Mouse (Mus musculus): ENCODE measurements around the gene Ccdc180. TPM values are rescaled to one million over a fixed set of nuclear protein-coding genes. Genes with fewer than 3 reads are reported as not detected.

The Ccdc180 gene
- 0.39 and 0.66 TPM in 2 replicates for polyA plus RNA-seq (2015; fragmentation: Nextera tagmentation; extraction: Ambion mirVana)

DNA sequence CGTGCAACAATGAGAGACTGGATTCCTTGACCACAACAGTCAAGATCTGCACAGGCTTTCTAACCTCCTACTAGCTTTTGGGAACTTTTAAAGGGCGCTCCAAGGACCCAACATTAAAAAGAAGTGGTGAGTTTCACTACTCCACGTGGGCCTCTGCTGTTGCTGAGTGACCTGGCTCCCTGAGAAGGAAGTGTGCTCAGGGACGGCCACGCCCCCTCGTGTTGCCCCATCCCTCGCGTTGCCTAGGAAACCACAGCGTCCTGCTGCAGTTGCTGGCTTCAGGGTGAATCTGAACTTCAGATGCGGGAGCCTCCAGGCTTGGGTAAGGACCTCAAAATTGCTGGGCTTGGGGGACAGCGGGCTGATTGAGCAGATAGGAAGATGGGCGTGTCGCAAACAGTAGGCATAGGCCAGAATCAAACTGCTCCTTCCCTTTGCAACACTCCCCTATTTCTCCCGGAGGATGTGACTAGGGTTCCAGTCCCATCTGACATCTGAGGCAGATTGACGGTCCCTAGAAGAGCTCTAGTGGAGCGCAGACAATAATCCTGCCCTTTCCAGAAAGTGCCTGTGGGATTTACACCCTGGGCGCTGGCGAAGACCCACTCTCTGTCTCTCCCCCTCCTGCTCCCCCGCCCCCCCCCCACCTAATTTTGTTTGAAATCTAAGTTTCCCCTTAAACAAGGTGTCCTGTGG is at the start of gene Ccdc180:
Gene Ccdc180, plus strand, starts transcription at position 238 of the 696 bp plus-strand sequence.
- WGBS: 12% methylated on average over 19 of the region's 19 CpGs
- Histone ChIP-seq H3K36me3 (no peaks in the 10 kb centered on the region), H3K9ac (no peak within 1 kb of the TSS), H3K27me3 (no peaks in the 10 kb centered on the region), H3K4me1 (peaks cover 7% of the 10 kb centered on the region), H3K9me3 (no peaks in the 10 kb centered on the region), H3K27ac (no peak within 1 kb of the TSS), H3K4me3 (no peak within 1 kb of the TSS), H3K4me2 (peak within 1 kb of the TSS; percentile 28; the same call in 1 of the 2 replicates)
- ATAC-seq (ENCODE audit: borderline replicate concordance, extremely low read depth, low FRiP score, low TSS enrichment): peak; percentile 70

DNA sequence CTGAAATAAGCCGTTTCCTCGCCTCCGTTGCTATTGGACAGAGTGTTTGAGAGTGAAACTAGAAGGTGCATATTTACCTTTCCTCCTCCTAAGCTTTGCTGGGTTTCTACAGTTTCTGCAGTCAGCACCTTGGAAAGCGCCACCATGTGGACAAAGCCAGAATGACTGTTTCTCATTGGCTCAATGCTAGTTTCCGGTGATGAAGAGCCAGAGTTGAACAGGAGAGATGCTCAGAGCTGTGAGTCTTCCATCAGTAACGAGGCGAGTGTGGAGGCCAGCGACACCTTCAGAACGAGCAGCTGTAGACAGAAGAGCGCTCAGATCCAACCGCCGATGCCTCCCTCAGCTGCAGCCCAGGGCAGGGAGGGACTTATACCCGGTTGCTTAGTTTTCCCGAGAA is 45.7 kb upstream of the Ccdc180 start:
- H3K27me3 ChIP-seq: no peaks in the 10 kb centered on the region; the same call in 1 of the 2 replicates
- H3K4me3 ChIP-seq: no peak overlapping the region
- H3K36me3 ChIP-seq: no peaks in the 10 kb centered on the region
- no peak for ATAC-seq (ENCODE audit: borderline replicate concordance, extremely low read depth, low FRiP score, low TSS enrichment)
- no peak overlapping the region for H3K4me2 ChIP-seq
- H3K9ac ChIP-seq: no peak overlapping the region
- H3K27ac ChIP-seq: no peak overlapping the region
- WGBS: 43% methylated on average over 14 of the region's 14 CpGs
- no peaks in the 10 kb centered on the region for H3K9me3 ChIP-seq
- H3K4me1 ChIP-seq: no peaks in the 10 kb centered on the region

DNA sequence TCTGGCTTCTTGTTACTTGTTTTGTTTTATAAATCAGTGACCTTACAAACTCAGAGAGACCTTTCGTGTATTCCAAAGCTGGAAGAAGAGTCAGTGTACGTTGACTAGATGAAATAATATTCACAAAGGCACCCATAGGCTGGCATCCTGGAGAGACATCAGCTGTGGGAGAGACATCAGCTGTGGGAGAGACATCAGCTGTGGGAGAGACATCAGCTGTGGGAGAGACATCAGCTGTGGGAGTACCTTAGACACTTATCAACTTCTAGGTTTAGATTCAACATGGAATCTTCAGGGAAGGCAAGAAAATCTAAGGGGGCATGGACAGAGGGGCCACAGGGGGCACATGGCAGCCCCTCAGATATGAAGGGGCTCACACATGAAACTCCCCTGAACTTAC is 43.8 kb upstream of the Ccdc180 start:
- H3K27me3 ChIP-seq: no peaks in the 10 kb centered on the region; the same call in 1 of the 2 replicates
- WGBS: 86% methylated on average over 2 of the region's 2 CpGs
- no peaks in the 10 kb centered on the region for H3K36me3 ChIP-seq
- no peak overlapping the region for H3K9ac ChIP-seq
- no peak overlapping the region for H3K4me2 ChIP-seq
- no peaks in the 10 kb centered on the region for H3K4me1 ChIP-seq
- H3K27ac ChIP-seq: no peak overlapping the region
- no peak overlapping the region for H3K4me3 ChIP-seq
- H3K9me3 ChIP-seq: no peaks in the 10 kb centered on the region
- ATAC-seq (ENCODE audit: borderline replicate concordance, extremely low read depth, low FRiP score, low TSS enrichment): no peak

DNA sequence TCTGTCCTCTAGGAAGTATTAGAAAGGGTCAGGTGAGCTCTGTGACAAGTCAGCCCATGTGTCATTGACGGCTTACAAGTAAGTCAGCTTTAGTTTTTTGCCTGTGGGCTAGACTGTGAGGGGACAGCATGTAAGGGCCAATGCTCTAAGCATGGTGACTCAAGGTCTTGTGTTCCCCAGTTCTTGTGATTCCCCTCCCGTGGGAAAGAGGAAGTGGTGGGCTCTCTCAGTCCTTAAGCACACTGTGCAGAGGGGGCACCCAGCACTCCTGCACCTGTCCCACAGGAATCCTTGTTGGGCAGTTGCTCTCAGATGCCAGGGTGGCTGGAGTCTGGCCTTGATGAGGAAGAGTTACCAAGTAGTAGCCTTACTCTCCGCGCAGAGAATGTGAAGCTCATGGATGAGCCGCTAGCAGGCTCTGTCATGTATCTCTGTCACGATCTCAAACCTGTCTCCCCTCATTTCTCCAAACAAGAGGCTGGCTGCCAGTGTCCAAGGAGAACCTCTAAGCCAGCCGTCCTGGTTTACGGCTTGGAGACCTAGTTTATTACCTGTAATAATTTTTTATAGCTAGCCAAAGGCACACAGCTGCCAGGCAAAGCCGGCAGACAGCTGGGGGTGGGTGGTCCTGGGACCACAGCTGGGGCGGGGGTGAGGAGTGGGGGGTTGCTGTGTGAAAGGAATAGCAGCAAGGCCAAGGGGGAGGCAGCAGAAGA is 41.8 kb upstream of the Ccdc180 start, which contains the start of gene Stra6l:
Gene Stra6l, plus strand, starts transcription at position 556 of the 716 bp plus-strand sequence.
- Histone ChIP-seq H3K9ac (no peak within 1 kb of the TSS), H3K27ac (no peak within 1 kb of the TSS), H3K4me2 (no peak within 1 kb of the TSS), H3K4me1 (no peaks in the 10 kb centered on the region), H3K9me3 (no peaks in the 10 kb centered on the region), H3K36me3 (no peaks in the 10 kb centered on the region), H3K4me3 (no peak within 1 kb of the TSS), H3K27me3 (no peaks in the 10 kb centered on the region; the same call in 1 of the 2 replicates)
- ATAC-seq (ENCODE audit: borderline replicate concordance, extremely low read depth, low FRiP score, low TSS enrichment): no peak
- 47% methylated on average over 10 of the region's 10 CpGs for WGBS

DNA sequence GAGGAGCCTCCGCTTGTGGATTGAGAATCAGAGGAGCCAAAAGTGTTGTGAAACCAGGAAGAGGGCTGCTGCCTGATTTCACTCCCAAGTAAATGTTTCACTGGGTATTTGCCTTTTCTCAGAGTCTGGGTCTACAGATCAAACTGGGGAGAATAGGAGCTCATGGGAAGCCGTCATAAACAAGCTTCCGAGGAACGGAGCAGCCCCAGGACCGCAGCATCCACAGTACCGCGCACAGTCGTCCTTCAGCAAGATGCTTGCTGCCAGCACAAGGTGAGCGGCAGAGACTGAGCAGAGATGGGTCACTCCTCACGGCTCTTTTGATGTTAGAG is 41.3 kb upstream of the Ccdc180 start:
- Histone ChIP-seq H3K9ac (no peak overlapping the region), H3K27me3 (no peaks in the 10 kb centered on the region; the same call in 1 of the 2 replicates), H3K4me3 (no peak overlapping the region), H3K4me2 (no peak overlapping the region), H3K36me3 (no peaks in the 10 kb centered on the region), H3K9me3 (no peaks in the 10 kb centered on the region), H3K4me1 (peaks cover 4% of the 10 kb centered on the region), H3K27ac (no peak overlapping the region)
- WGBS: 30% methylated on average over 10 of the region's 10 CpGs
- no peak for ATAC-seq (ENCODE audit: borderline replicate concordance, extremely low read depth, low FRiP score, low TSS enrichment)

DNA sequence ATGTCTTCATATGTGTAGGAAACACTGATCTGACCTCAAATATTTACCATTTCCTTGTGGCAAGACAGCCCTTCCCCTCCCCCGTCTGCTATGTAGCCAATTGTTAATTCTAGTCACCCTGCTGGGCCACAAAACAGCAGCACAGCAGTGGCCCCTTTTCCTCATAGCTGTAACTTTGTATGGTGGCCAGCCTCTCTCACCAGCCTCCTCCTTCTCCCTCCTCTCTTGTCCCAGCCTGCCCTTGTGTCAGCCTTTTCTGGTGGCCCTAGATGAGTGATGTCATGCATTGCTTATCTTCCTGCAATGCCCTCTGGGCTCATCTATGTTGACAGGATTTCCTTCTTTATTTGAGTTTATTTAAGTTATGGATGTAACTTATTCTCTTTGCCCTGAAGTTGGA is 40.7 kb upstream of the Ccdc180 start:
- H3K4me1 ChIP-seq: peaks cover 10% of the 10 kb centered on the region
- ATAC-seq (ENCODE audit: borderline replicate concordance, extremely low read depth, low FRiP score, low TSS enrichment): no peak
- H3K36me3 ChIP-seq: no peaks in the 10 kb centered on the region
- 64% methylated on average over 1 of the region's 1 CpGs for WGBS
- H3K4me3 ChIP-seq: no peak overlapping the region
- no peaks in the 10 kb centered on the region; the same call in 1 of the 2 replicates for H3K27me3 ChIP-seq
- no peak overlapping the region for H3K9ac ChIP-seq
- H3K27ac ChIP-seq: no peak overlapping the region
- no peak overlapping the region for H3K4me2 ChIP-seq
- H3K9me3 ChIP-seq: no peaks in the 10 kb centered on the region

DNA sequence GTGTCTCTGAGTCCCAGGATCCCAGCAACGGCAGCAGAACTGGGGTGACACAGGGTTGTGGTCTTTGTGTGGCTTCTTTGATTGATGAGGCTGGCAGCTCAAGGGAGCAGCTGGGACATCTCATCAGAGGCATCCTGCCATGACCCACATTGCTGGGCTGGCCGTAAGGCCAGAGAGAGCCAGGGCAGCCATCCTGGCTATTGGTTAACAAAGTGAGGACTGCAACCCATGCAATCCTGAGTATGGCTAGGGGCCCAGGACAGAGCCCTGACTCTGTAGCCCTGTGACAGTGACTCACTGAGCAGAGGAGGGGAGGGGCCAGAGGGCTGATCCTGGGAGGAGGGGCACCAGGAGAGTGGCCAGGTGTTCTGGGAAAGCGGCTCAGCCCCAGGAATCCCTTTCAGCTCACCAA is 38.5 kb upstream of the Ccdc180 start:
- H3K4me1 ChIP-seq: peaks cover 10% of the 10 kb centered on the region
- 19% methylated on average over 3 of the region's 3 CpGs for WGBS
- H3K9me3 ChIP-seq: no peaks in the 10 kb centered on the region
- no peak for ATAC-seq (ENCODE audit: borderline replicate concordance, extremely low read depth, low FRiP score, low TSS enrichment)
- no peak overlapping the region for H3K9ac ChIP-seq
- H3K27ac ChIP-seq: no peak overlapping the region
- H3K4me2 ChIP-seq: no peak overlapping the region
- H3K4me3 ChIP-seq: no peak overlapping the region
- H3K27me3 ChIP-seq: no peaks in the 10 kb centered on the region; the same call in 1 of the 2 replicates
- H3K36me3 ChIP-seq: no peaks in the 10 kb centered on the region

DNA sequence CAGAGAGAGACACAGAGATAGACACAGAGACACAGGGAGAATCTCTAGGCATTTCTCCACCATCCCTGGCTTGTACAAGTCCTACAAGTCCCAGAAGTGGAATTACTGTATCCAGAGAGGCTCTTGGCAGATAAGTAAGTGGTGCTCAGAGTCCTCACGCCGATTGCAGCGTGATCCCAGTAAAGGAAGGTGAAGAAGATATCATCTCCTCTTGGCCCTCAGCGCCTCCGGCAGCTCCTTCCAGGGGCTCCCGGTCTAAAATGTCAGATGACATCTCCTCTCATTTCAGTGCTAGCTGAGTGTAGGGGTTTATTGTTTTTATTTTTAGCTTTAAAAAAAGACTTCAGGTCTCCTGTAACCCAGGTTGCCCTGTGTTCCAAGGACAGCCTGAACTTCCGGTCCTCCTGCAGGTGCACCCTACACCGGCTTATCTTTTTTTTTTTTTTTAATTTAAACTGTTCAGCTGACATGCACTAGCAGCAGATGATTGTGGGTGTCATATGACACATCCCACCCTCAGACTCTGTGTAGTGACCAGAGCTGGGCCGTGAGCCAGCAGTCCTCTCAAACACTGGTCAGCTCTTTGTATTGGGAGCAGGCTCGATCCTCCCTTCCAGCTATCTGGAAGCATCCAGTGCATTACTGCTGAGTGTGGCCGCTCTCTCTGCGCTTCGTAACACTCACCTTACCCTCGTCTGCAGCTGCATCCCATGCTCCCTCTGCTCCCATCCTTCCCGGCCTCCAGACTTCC is 36.4 kb upstream of the Ccdc180 start:
- ATAC-seq (ENCODE audit: borderline replicate concordance, extremely low read depth, low FRiP score, low TSS enrichment): peak; percentile 60; the same call in 1 of the 2 replicates
- Histone ChIP-seq H3K4me3 (no peak overlapping the region), H3K36me3 (no peaks in the 10 kb centered on the region), H3K27me3 (no peaks in the 10 kb centered on the region), H3K9me3 (no peaks in the 10 kb centered on the region), H3K9ac (no peak overlapping the region), H3K4me1 (peaks cover 10% of the 10 kb centered on the region), H3K27ac (no peak overlapping the region), H3K4me2 (no peak overlapping the region)
- 32% methylated on average over 15 of the region's 15 CpGs for WGBS

DNA sequence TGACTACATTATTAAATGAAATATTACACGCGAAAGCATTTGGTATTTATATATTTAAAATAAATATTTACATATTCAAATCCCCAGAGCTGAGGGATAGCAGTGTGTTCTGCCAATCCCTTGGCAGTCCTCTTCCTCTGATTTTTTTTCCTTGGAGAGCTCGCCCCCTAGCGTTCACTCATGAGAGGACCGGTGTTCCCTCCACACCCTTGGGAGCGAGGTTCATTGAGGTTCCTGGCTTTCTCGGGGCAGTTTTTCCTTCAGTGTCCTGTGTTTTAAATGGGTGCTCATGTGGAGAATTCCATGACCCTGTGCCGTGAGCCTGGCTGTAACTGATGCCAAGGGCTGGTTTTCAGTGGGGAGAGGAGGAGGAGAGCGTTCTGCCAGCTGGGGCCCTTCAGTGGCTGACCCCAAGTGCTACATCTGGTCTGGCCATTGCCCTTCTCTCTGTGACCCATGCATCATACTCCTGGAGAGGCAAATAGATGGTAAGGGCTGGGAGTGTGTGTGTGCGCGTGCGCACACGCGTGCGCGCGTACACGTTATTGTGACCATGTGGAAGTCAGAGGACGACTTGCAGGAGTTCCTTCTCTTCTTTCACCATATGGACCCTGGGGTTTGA is 34.2 kb upstream of the Ccdc180 start:
- Histone ChIP-seq H3K4me1 (peaks cover 16% of the 10 kb centered on the region), H3K9ac (no peak overlapping the region), H3K27me3 (no peaks in the 10 kb centered on the region), H3K4me2 (no peak overlapping the region), H3K27ac (no peak overlapping the region), H3K36me3 (no peaks in the 10 kb centered on the region), H3K4me3 (no peak overlapping the region), H3K9me3 (no peaks in the 10 kb centered on the region)
- ATAC-seq (ENCODE audit: borderline replicate concordance, extremely low read depth, low FRiP score, low TSS enrichment): 0 out of 2 replicates have a peak, but pooled peaks have one; percentile 29
- 47% methylated on average over 19 of the region's 19 CpGs for WGBS

DNA sequence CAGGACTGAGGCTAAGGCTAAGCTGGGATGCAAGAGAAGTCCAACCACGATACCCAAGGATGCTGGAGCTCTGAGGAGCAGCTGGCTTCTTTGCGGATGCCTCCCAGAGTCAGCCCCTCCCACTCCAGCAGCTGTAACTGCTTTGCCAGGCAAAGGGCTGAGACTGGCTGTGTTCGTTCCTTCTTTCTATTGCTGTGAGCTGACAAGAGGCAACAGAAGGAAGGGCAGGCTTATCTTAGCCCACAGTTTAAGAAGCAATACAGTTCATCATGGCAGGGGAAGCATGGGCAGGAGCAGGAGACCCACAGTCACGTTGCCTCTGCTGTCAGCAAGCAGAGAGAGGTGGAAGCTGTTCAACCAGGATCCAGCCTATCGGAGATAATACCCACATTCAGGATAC is 28.9 kb upstream of the Ccdc180 start:
- Histone ChIP-seq H3K27me3 (no peaks in the 10 kb centered on the region), H3K4me2 (no peak overlapping the region), H3K27ac (no peak overlapping the region), H3K36me3 (no peaks in the 10 kb centered on the region), H3K9me3 (no peaks in the 10 kb centered on the region), H3K4me1 (peaks cover 6% of the 10 kb centered on the region; the same call in 1 of the 2 replicates), H3K4me3 (no peak overlapping the region), H3K9ac (no peak overlapping the region)
- WGBS: 42% methylated on average over 5 of the region's 5 CpGs
- no peak for ATAC-seq (ENCODE audit: borderline replicate concordance, extremely low read depth, low FRiP score, low TSS enrichment)

DNA sequence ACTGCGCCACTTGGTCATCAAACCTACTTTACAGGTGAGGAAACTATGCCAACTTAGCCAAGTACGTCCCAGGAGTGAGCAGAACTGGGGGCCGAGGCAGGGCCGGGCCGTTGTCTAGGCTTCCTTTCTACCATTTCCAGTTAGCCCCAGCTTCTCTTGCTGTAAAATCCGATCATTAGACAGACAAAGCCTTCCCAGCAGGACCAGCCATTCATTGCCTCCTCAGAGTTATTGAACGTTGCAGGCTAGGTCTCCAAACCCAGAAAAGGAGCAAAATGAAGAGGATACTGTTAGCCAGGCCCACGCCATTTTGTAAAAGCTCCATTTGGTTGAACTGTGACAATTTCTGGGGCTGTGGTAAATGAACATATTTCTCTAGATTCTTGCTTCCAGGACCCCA is 22.7 kb upstream of the Ccdc180 start:
- Histone ChIP-seq H3K4me1 (peaks cover 7% of the 10 kb centered on the region), H3K4me2 (no peak overlapping the region), H3K4me3 (no peak overlapping the region), H3K27ac (no peak overlapping the region), H3K9me3 (no peaks in the 10 kb centered on the region), H3K27me3 (no peaks in the 10 kb centered on the region), H3K36me3 (no peaks in the 10 kb centered on the region), H3K9ac (no peak overlapping the region)
- no peak for ATAC-seq (ENCODE audit: borderline replicate concordance, extremely low read depth, low FRiP score, low TSS enrichment)
- 84% methylated on average over 8 of the region's 8 CpGs for WGBS

Data from lung, embryonic 15.5 days (tissue).